Mouse (Mus musculus) A20 (cell line): ENCODE data around the gene Tex12.

Experiments used
- DNase-seq: peaks from one replicate; pipeline ENCODE4 v3.0.0-alpha.2; 2011; ENCODE audit warnings: low read depth, low spot score

The Tex12 gene

GRCm38 (mm10) chr9:50561918-50562360, 814 bp upstream of the Tex12 start:
- no peak for DNase-seq

GRCm38 (mm10) chr9:50555094-50555446, 6.1 kb downstream of the Tex12 start, which contains the start of gene Bco2:
Bco2 (minus strand) TSS chr9:50555181.
- DNase-seq: no peak

DNA sequence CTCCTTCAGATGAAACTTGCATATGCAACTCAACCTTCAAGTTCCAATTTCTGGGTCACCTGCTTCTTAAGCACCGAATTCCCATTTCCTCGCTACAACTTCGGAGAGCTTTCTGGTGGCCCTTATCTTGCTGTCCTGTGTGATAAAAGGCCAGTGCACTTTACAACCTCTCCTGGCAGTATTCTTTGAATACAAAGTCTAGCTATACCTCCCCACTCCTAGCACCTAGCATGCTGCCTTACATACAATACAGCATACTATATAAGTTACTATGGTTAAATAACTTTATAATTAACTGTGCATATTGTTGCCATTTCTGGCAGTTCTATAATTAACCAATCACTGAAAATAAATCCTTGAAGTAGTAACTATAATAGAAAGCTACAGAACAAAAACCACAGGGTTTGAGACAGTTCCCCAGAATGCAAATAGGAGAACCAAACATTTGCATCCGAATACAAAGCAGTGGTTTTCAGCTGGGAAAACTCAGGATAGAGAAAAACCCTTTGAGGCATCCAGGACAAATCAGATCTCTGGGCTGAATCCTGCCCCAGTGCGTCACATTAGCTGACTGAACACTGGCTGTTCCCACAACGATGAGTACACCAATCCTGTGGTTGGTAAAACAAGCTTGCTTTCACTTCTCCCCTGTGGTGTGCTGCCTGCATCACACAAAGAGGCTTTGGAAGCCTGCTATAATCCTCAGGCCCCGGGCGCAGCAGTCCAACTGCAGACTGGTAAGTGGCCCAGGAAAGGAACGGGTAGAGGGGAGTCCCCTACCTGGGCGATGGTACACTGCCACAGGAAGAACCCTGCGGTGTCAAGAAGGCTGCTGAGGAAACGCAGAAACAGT, 6.7 kb downstream of the Tex12 start, which contains the start of gene Il18:
Il18 (plus strand) TSS at position 587 of the 853 bp plus-strand sequence.
- peak; percentile 73 for DNase-seq

GRCm38 (mm10) chr9:50553547-50553946, 7.6 kb downstream of the Tex12 start:
- no peak for DNase-seq

DNA sequence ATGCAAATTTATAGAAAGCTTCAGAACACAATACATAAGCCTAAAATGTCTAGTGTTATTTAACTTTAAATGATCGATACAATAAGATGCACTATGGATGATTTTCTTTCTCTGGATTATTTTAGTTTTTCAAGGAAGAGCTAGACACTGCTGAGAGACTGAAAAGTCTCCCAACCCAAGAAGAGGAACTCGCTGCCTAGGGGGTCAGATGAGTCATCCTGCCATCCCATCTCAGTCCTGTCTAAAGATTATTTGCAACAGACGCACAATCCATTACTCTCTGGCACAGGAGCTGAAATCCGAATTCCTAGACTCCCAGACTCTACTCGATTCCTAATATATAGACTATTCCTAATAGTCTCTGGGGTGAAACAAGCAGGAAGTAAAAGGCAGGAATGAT, 8.9 kb downstream of the Tex12 start:
- no peak for DNase-seq

DNA sequence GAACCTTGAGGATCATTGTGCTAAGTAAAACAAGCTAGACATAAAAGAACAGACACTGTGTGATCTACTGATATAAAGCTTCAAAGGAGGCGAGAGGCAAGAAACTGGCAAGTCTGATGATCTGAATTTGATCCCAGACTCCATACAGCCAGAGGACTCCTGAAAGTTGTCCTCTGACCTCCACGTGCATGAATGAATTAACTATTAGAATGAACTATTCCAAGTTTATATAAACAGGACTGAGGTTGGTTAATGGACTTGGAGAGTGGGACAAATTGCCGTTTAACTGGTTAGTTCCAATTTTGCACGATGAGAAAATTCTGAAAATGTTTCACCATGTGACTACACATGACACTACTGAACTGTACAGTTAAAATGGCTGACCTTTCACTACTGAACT, 12.2 kb downstream of the Tex12 start:
- no peak for DNase-seq

- DNase-seq: peak; percentile 92
Observed at GRCm38 (mm10) chr9:50547859-50548478, 13.2 kb downstream of the Tex12 start.

DNA sequence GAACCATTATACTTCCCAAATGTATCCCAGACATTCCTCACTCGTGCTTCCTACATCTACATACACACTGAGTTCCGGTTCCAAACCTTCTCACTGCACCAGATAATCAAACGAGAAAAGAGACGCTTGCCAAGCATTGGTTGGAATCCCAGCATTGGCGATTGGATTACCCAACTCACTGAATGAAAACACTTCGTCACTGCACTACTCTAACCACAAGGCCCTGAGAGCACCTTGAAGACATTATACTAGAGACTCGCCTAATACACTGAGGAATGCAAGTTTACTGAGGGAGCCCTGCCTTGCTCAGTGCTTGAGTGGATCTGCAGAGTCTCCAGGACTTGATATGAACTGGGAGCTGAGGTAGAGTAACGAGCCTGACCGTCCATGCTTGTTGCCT, 18.7 kb downstream of the Tex12 start:
- DNase-seq: no peak

DNA sequence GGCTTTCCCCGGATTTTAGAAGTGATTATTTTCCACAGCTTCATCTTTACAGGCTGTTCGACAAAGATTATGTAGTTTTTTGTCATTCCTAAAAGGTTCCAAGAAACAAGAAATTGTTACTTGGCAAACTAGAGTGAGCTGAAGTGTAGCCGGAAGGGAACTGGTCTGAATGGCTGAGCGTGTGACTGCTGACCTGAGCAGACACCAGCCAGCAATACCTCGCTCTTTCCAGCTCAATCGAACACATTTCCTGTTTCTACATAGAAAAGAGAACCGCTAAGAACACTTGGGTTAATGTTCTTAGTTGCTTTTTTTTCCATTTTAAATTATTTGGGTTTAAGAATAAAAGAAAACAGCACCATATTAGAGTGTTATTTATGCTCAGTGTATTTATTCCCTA, 21.0 kb downstream of the Tex12 start:
- DNase-seq: peak; percentile 46

DNA sequence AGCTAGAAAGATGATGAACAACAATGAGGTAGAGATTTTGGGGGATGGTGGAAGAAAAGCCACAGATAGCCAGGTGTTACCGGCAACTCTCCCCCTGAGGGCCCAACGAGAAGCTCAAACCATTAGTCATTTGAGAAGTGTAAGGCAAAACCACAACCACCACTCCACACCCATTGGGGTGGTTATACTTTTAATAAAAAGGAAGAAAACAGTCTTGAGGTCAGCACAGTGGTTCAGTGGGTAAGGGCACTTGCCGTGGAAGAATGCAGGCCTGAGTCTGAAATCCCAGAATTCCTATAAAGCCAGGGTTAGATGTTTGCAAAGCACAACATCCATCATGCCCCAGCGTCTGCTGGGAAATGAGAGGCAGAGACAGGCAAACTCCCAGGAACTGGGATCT, 23.8 kb downstream of the Tex12 start:
- DNase-seq: peak; percentile 82

DNA sequence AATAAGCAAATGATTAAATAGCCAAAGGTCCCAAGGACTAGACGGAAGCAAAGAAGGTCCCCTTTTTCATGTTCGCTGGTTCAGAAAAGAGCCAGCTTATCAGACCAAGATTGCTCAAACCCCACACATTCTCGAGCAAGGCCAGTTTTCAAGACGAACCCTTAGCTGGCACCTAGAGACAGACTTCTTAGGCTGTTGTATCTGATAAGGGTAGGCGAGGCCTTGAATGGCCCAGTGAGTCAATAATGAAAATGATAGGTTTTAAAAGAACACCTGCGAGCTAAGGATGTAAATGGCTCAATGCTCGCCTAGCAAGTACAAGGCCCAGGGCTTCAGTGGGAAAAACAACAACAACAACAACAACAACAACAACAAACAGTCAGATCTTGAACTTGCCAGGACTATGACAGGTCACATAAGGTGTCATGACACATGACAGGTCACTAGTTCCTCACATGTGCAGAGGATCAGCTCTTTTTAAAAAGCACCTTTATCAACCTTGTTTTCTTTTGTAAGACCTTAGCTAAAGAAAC, 24.5 kb downstream of the Tex12 start:
- peak; percentile 50 for DNase-seq

DNA sequence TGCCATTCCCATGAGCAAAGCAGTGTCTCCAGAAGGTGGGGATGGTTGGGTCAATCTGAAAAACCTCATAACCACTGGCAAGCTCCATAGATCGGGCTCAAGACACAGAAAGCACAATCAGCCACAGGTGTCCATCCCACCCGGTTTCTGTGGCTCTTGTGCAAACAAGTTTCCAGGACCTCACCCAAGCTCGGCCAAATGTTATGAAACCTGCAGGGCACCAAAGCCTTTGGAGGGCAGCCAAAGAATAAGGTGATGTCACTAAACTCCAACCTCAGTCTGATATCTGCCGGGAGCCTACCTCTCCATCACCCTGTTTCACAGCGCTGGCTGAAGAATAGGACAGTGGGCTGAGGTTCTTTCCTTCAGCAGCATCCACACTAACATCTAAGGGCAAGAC, 25.2 kb downstream of the Tex12 start:
- DNase-seq: no peak

GRCm38 (mm10) chr9:50533791-50534190, 27.3 kb downstream of the Tex12 start:
- no peak for DNase-seq

- DNase-seq: peak; percentile 86
Observed at GRCm38 (mm10) chr9:50533328-50533727, 27.8 kb downstream of the Tex12 start.

DNA sequence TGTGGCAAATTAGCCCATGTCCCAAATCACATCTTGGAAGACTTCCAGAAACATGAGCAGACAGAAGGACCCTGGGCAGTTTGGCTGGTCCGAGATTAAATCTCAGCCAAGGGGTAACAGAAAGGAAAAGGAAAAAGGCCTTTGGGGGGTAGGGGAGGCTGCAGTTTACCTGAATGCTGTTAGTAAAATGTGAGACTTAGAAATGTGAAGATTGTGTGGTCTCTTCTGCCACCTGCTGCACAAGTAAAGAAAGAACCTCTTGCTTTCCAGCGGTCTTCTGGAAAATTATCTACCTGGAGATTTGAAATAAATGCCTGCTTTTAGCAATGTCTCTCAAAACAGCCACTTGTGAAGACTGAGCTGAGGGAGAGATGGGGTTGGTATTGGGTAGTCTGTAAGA, 30.2 kb downstream of the Tex12 start:
- DNase-seq: peak; percentile 62

DNA sequence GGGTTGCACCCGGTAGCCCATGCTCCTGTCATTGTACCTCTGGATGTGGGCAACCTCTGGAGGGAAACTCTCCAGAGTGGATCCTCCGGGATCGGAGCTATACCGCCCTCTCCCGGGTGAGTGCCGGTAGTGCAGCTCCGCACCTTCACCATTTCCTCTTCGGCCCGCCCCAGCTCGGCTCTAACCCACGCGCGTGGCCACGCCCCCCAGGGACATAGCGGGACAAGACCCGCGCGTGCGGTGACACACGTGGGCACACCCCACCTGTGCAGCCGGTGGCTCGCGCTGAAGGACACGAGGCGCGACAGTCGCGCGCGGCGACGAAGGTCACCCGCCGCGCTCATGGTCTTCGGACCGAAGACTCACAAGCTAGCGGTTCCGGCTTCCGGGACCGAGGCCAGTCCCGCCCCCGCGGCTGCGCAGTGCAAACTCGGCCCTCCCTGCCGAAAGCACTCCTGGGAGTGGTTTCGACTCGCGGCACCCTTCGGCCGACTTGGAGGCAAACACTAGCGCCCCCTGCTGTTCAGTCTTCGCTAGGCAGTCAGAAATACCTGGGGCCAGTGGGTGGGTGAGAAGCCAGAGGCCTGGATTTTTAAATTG, 32.7 kb downstream of the Tex12 start, which contains the start of gene Pts:
Pts (minus strand) TSS at position 432 of the 600 bp plus-strand sequence.
- peak; percentile 99 for DNase-seq

GRCm38 (mm10) chr9:50527860-50528259, 33.3 kb downstream of the Tex12 start:
- peak; percentile 64 for DNase-seq

DNA sequence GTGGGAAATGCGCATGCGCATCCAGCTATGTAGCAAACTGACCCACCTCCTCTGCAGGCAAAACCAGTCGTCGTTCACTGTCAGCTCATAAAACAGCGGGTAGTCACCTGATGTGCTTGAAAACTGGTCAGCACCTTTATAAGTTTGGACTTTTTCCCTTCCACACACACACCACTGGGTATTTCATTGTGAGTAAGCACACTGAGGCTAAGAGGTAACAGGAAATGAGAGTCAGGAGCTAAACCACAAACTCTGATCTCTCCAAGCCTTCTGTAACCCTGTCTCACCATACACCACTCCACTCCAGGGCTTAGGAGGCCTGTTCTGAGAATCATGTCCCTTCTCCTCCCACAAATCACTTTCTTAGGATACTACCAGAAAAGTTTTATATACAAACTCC, 35.5 kb downstream of the Tex12 start:
- DNase-seq: no peak

DNA sequence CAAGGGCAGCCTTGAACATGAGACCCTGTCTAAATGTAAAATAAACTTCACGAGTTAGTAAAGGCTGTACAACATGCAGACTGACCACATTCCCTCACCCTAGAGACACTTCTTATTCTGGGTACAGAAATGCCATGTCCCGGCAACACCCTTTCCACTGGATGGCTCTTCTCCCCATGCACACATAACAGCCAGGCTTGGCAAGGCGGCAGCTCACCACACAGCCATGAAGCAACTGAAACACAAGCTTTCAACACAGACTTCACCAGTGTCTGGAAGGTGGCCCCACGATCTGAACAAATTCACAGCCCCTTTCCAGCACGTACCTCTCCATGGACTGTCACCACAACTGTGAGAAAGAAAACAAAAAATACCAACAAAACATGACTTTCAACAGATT, 36.2 kb downstream of the Tex12 start:
- DNase-seq: no peak

GRCm38 (mm10) chr9:50522574-50522973, 38.6 kb downstream of the Tex12 start:
- DNase-seq: no peak

DNA sequence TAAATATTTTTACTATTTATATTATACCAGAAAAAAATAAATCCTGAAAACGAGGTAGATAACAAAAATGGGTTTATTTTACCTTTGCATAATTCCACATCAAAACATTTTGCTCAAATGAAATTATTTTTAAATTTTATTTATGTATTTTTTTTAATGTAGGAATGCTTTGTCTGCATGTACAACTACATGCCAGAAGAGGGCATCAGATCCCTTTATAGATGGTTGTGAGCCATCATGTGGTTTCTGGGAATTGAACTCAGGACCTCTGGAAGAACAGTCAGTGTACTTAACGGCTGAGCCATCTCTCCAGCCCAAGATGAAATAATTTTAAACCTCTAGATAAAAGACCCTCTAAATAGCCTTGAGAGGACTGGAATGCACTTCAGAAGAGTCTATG, 39.6 kb downstream of the Tex12 start:
- DNase-seq: no peak

DNA sequence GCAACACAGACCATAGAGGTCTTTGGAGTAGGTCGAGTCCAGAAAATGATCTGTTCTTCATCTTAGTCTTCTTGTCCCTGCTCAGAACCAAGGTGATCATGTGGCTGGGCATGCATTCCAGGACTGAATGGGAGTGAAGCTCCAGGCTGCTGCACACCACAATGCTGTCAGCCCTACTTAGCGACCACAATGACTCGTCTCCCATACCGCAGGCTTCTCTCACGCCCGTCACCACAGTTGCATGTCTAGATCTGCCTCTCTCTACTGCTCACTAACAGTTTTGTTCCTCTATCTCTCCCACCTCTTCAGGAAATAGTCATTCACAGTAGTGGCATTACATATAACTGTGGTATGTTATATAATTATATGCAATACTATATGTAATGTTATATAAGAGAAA, 40.4 kb downstream of the Tex12 start:
- no peak for DNase-seq
